Mouse (Mus musculus): Measurements from ENCODE around the gene Smg6.

DNA sequence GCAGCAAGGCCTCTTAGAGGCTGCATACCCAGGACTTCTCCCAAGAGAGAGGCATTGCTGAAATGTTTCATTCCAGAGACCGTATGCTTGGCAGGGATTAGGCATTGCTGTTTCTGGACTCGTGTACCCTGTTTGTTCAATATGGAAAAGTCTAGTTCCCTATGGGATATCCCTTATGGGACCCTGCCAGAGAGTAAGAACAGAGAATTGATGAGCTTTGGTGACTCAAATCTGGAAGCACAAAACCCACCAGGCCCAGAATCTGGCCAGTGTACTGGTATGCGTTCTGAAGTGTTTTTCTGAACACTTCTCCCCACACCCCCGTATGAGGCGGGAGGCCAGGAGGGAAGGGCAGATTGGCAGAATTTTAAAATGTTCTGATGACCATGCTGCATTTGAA lies 64.9 kb downstream of the Smg6 start:
- TF ChIP-seq CTCF (IDR thresholded peaks at IDR 0.05; ENCODE audit: low read depth) (no peak), EP300 (IDR thresholded peaks at IDR 0.05; ENCODE audit: low read depth) (no peak)
